Mouse (Mus musculus) hindbrain, embryonic 15.5 days (tissue): ENCODE measurements around the gene Hdac4. TPM values are rescaled to one million over a fixed set of nuclear protein-coding genes. Genes with fewer than 3 reads are reported as not detected.

Experiments used
- ATAC-seq: fragments of 200-750 bp; cut with Nextera tagmentation; 2 replicates; pipeline ENCODE4 v1.8.0; 2017; ENCODE audit warnings: low read depth, moderate number of reproducible peaks, moderate TSS enrichment; ENCODE audit not compliant: low FRiP score
- H3K27ac ChIP-seq: fragments of 300-500 bp; sonication (generic); replicated peaks from 2 replicates; pipeline ENCODE4 v1.5.1; 2015; ENCODE audit warnings: mild to moderate bottlenecking, inconsistent platforms
- H3K27me3 ChIP-seq: fragments of 300-500 bp; sonication (generic); 2 replicates; pipeline ENCODE4 v1.6.1; 2015; ENCODE audit warnings: control low read depth, inconsistent platforms
- H3K36me3 ChIP-seq: fragments of 300-500 bp; sonication (generic); 2 replicates; pipeline ENCODE4 v1.6.1; 2015; ENCODE audit warnings: control low read depth, inconsistent platforms
- H3K4me1 ChIP-seq: fragments of 300-500 bp; sonication (generic); replicated peaks from 2 replicates; pipeline ENCODE4 v1.6.1; 2015; ENCODE audit warnings: control low read depth, inconsistent platforms
- H3K4me2 ChIP-seq: fragments of 300-500 bp; sonication (generic); 2 replicates; pipeline ENCODE4 v1.6.1; 2015; ENCODE audit warnings: moderate library complexity, mild to moderate bottlenecking, inconsistent platforms
- H3K4me3 ChIP-seq: fragments of 300-500 bp; sonication (generic); 2 replicates; pipeline ENCODE4 v1.5.1; 2015; ENCODE audit warnings: mild to moderate bottlenecking, inconsistent platforms
- H3K9ac ChIP-seq: fragments of 300-500 bp; sonication (generic); 2 replicates; pipeline ENCODE4 v1.6.1; 2015; ENCODE audit warnings: inconsistent platforms
- H3K9me3 ChIP-seq: fragments of 300-500 bp; sonication (generic); 2 replicates; pipeline ENCODE4 v1.6.1; 2016; ENCODE audit warnings: control low read depth, inconsistent platforms
- WGBS: fragments of 180-500 bp; shearing (Covaris S2); methylation state at CpG from one replicate; pipeline ENCODE4 v1.1.7; 2015; 5-methylcytosine and 5-hydroxymethylcytosine counted together
- polyA plus RNA-seq: library from polyadenylated mRNA; unstranded; fragments of >200 nt; fragmentation: Nextera tagmentation; extraction: Ambion mirVana; gene quantifications from 2 replicates; pipeline ENCODE4 v1.2.1, GENCODE M21; 2015

Hdac4 gene
- polyA plus RNA-seq, 1 experiment from 2014 or later = 32.4 TPM

GRCm38 (mm10) chr1:92063271-92063670 lies 132.2 kb downstream of the Hdac4 start:
- Histone ChIP-seq H3K27me3 (no peaks in the 10 kb centered on the region), H3K4me1 (peaks cover 34% of the 10 kb centered on the region), H3K9ac (no peak overlapping the region), H3K27ac (no peak overlapping the region), H3K4me3 (no peak overlapping the region), H3K4me2 (no peak overlapping the region), H3K36me3 (no peaks in the 10 kb centered on the region), H3K9me3 (no peaks in the 10 kb centered on the region)
- ATAC-seq = 0 out of 2 replicates have a peak, but pooled peaks have one; percentile 42
- 96% methylated on average over 3 of the region's 3 CpGs for WGBS

GRCm38 (mm10) chr1:92061198-92062073 lies 134.1 kb downstream of the Hdac4 start:
- Histone ChIP-seq H3K4me1 (peaks cover 34% of the 10 kb centered on the region), H3K4me2 (0 out of 2 replicates have a peak overlapping the region, but pooled peaks have one; percentile 2), H3K36me3 (no peaks in the 10 kb centered on the region), H3K9me3 (no peaks in the 10 kb centered on the region), H3K9ac (no peak overlapping the region), H3K4me3 (no peak overlapping the region), H3K27ac (peak overlapping the region; percentile 62), H3K27me3 (no peaks in the 10 kb centered on the region)
- WGBS = 20% methylated on average over 8 of the region's 8 CpGs
- ATAC-seq = peak; percentile 84

GRCm38 (mm10) chr1:92060532-92061064 lies 134.9 kb downstream of the Hdac4 start:
- Histone ChIP-seq H3K4me3 (no peak overlapping the region), H3K9me3 (no peaks in the 10 kb centered on the region), H3K27ac (0 out of 2 replicates have a peak overlapping the region, but pooled peaks have one; percentile 62), H3K9ac (no peak overlapping the region), H3K36me3 (no peaks in the 10 kb centered on the region), H3K4me2 (no peak overlapping the region), H3K27me3 (no peaks in the 10 kb centered on the region), H3K4me1 (peaks cover 34% of the 10 kb centered on the region)
- 58% methylated on average over 4 of the region's 4 CpGs for WGBS
- ATAC-seq = no peak

GRCm38 (mm10) chr1:92059571-92059970 lies 135.9 kb downstream of the Hdac4 start:
- no peaks in the 10 kb centered on the region for H3K36me3 ChIP-seq
- H3K27me3 ChIP-seq = no peaks in the 10 kb centered on the region
- no peak overlapping the region for H3K9ac ChIP-seq
- 92% methylated on average over 1 of the region's 1 CpGs for WGBS
- no peak overlapping the region for H3K4me2 ChIP-seq
- no peak overlapping the region for H3K4me3 ChIP-seq
- H3K27ac ChIP-seq = no peak overlapping the region
- no peaks in the 10 kb centered on the region for H3K9me3 ChIP-seq
- peaks cover 42% of the 10 kb centered on the region for H3K4me1 ChIP-seq
- no peak for ATAC-seq

- Histone ChIP-seq H3K9me3 (no peaks in the 10 kb centered on the region), H3K27me3 (no peaks in the 10 kb centered on the region), H3K4me1 (peaks cover 43% of the 10 kb centered on the region), H3K4me3 (no peak overlapping the region), H3K9ac (no peak overlapping the region), H3K27ac (no peak overlapping the region), H3K4me2 (no peak overlapping the region), H3K36me3 (no peaks in the 10 kb centered on the region)
- 85% methylated on average over 5 of the region's 5 CpGs for WGBS
- ATAC-seq = no peak
Observed at GRCm38 (mm10) chr1:92058731-92059425, 136.6 kb downstream of the Hdac4 start.

- 81% methylated on average over 3 of the region's 3 CpGs for WGBS
Observed at GRCm38 (mm10) chr1:92057068-92057467, 138.4 kb downstream of the Hdac4 start.

GRCm38 (mm10) chr1:92055149-92055548 lies 140.3 kb downstream of the Hdac4 start:
- peaks cover 14% of the 10 kb centered on the region; the same call in 1 of the 2 replicates for H3K4me1 ChIP-seq
- no peak overlapping the region for H3K4me3 ChIP-seq
- no peak for ATAC-seq
- H3K4me2 ChIP-seq = no peak overlapping the region
- H3K9ac ChIP-seq = no peak overlapping the region
- 70% methylated on average over 2 of the region's 2 CpGs for WGBS
- H3K27me3 ChIP-seq = no peaks in the 10 kb centered on the region
- no peaks in the 10 kb centered on the region for H3K36me3 ChIP-seq
- H3K9me3 ChIP-seq = no peaks in the 10 kb centered on the region
- H3K27ac ChIP-seq = no peak overlapping the region

More at GRCm38 (mm10) chr1:92057068-92057467, 138.4 kb downstream of the Hdac4 start:
- Histone ChIP-seq H3K4me3 (no peak overlapping the region), H3K36me3 (no peaks in the 10 kb centered on the region), H3K9me3 (no peaks in the 10 kb centered on the region), H3K27ac (no peak overlapping the region), H3K27me3 (no peaks in the 10 kb centered on the region), H3K4me1 (peaks cover 27% of the 10 kb centered on the region), H3K4me2 (no peak overlapping the region), H3K9ac (no peak overlapping the region)
- ATAC-seq = no peak

- WGBS = 91% methylated on average over 4 of the region's 4 CpGs
- no peak for ATAC-seq
- Histone ChIP-seq H3K4me1 (peaks cover 14% of the 10 kb centered on the region; the same call in 1 of the 2 replicates), H3K9me3 (no peaks in the 10 kb centered on the region), H3K4me3 (no peak overlapping the region), H3K4me2 (no peak overlapping the region), H3K36me3 (no peaks in the 10 kb centered on the region), H3K27ac (no peak overlapping the region), H3K27me3 (no peaks in the 10 kb centered on the region), H3K9ac (no peak overlapping the region)
Observed at GRCm38 (mm10) chr1:92052190-92052589, 143.3 kb downstream of the Hdac4 start.

- Histone ChIP-seq H3K36me3 (no peaks in the 10 kb centered on the region), H3K9me3 (no peaks in the 10 kb centered on the region), H3K4me1 (peaks cover 14% of the 10 kb centered on the region; the same call in 1 of the 2 replicates), H3K4me2 (no peak overlapping the region), H3K27ac (no peak overlapping the region), H3K9ac (no peak overlapping the region), H3K4me3 (no peak overlapping the region), H3K27me3 (no peaks in the 10 kb centered on the region)
- ATAC-seq = no peak
- 91% methylated on average over 4 of the region's 4 CpGs for WGBS
Observed at GRCm38 (mm10) chr1:92051489-92052062, 143.9 kb downstream of the Hdac4 start.

GRCm38 (mm10) chr1:92050992-92051391 lies 144.5 kb downstream of the Hdac4 start:
- Histone ChIP-seq H3K9me3 (no peaks in the 10 kb centered on the region), H3K27ac (no peak overlapping the region), H3K36me3 (no peaks in the 10 kb centered on the region), H3K4me1 (peaks cover 14% of the 10 kb centered on the region; the same call in 1 of the 2 replicates), H3K4me2 (no peak overlapping the region), H3K4me3 (no peak overlapping the region), H3K27me3 (no peaks in the 10 kb centered on the region), H3K9ac (no peak overlapping the region)
- no peak for ATAC-seq

- no peaks in the 10 kb centered on the region for H3K36me3 ChIP-seq
- H3K4me1 ChIP-seq = peaks cover 13% of the 10 kb centered on the region; the same call in 1 of the 2 replicates
- no peak overlapping the region for H3K27ac ChIP-seq
- no peak overlapping the region for H3K9ac ChIP-seq
- H3K27me3 ChIP-seq = no peaks in the 10 kb centered on the region
- H3K4me3 ChIP-seq = no peak overlapping the region
- 19% methylated on average over 3 of the region's 3 CpGs for WGBS
- no peaks in the 10 kb centered on the region for H3K9me3 ChIP-seq
- no peak for ATAC-seq
- H3K4me2 ChIP-seq = no peak overlapping the region
Observed at GRCm38 (mm10) chr1:92050566-92050965, 144.9 kb downstream of the Hdac4 start.
